Mouse (Mus musculus): ENCODE data around the gene Prtg. TPM values are rescaled to one million over a fixed set of nuclear protein-coding genes. Genes with fewer than 3 reads are reported as not detected.

Prtg gene
- polyA plus RNA-seq, 1 experiment from 2014 or later = 5.4 TPM

DNA sequence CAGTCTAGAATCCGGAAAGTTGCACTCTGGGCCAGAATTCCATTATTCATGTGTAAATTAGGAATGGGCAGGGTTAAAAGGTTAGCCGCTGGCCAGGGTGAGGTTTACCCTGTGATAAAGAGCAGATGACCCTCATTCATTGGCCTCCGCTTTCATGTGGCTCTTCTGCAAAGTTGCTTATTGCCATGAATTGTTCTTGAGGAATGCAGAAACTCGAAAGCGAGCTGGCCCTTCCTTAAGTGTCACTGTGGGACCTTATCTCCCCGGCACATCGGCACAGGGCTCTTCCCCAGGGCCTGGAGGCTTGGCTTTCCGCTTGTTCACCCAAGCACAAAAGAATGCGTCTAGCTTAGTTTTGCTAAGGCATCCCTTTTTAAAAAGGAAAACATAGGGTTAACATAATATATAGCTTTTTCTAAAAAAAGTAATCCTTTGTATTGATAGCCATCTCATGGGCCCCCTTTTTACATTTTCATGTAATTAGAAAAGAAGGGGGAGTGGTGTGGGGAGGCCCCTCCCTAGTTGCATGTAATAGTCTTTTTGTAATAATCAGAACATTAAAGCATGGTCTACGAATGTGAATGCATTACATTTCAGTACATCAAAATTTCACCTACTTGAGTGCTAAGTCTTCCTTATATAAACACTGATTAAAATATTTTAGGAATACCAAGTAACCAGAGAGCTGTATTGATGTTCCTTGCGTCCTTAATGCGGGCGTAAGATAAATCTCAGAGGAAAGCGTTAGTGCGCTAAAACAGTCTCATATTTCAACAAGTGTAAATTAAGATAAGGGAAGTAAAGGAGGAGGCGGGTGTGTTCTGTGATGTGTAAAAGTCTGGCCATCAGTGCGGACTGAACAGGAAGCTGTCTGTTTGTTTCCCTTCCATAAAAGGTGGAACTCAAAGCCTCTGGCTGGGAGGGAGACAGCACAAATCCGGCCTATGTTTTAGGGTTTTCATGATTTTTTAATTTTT is 6.2 kb downstream of the Prtg start:
- no peaks in the 10 kb centered on the region for H3K27me3 ChIP-seq (ENCODE audit: control insufficient read depth, insufficient read depth, low read length)
- peak overlapping the region; percentile 28; the same call in 1 of the 2 replicates for H3K4me2 ChIP-seq (replicated peaks; ENCODE audit: low read depth, low read length)
- no peaks in the 10 kb centered on the region for H3K9me3 ChIP-seq (ENCODE audit: control insufficient read depth, low read length)
- H3K9ac ChIP-seq (ENCODE audit: low read depth, low read length) = no peak overlapping the region
- ATAC-seq (ENCODE audit: low FRiP score) (peak; percentile 43; the same call in 1 of the 2 replicates), DNase-seq (ENCODE audit: low spot score) (peak; percentile 64)
- H3K4me3 ChIP-seq (ENCODE audit: low read depth, low read length) = no peak overlapping the region
- no peaks in the 10 kb centered on the region for H3K36me3 ChIP-seq (ENCODE audit: control insufficient read depth, insufficient read depth, low read length)
- H3K4me1 ChIP-seq (replicated peaks; ENCODE audit: control insufficient read depth, insufficient read depth, low read length) = peaks cover 6% of the 10 kb centered on the region; the same call in 1 of the 2 replicates
- 10% methylated on average over 18 of the region's 18 CpGs for WGBS
- peak overlapping the region; percentile 12; the same call in 1 of the 2 replicates for H3K27ac ChIP-seq (ENCODE audit: low read depth, low read length)

DNA sequence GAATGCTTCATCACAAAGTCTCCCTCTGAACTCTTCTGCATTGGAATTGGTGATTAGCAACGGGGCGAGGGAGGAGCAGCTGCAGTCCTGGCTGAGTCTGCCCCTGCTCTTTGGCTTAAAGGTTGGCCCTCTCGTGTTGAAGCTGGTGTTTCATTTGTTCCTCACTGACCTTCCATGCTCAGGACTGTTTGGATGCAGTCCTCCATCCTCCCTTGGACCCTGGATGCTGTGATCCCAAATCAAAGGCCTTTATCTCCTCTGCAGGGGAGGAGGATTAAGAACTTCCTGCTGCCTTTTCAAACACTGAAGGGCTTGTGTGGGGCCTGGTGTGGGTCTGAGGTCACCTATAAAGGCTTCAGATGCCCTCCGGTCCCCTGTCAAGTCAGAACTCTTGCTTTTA is 18.8 kb downstream of the Prtg start:
- ATAC-seq (ENCODE audit: low FRiP score) (no peak), DNase-seq (ENCODE audit: low spot score) (peak; percentile 31)
- H3K4me3 ChIP-seq (ENCODE audit: low read depth, low read length) = no peak overlapping the region
- no peaks in the 10 kb centered on the region for H3K9me3 ChIP-seq (ENCODE audit: control insufficient read depth, low read length)
- peaks cover 10% of the 10 kb centered on the region for H3K4me1 ChIP-seq (replicated peaks; ENCODE audit: control insufficient read depth, insufficient read depth, low read length)
- no peak overlapping the region for H3K9ac ChIP-seq (ENCODE audit: low read depth, low read length)
- H3K27me3 ChIP-seq (ENCODE audit: control insufficient read depth, insufficient read depth, low read length) = no peaks in the 10 kb centered on the region
- no peak overlapping the region for H3K4me2 ChIP-seq (replicated peaks; ENCODE audit: low read depth, low read length)
- 8% methylated on average over 4 of the region's 4 CpGs for WGBS
- H3K36me3 ChIP-seq (ENCODE audit: control insufficient read depth, insufficient read depth, low read length) = no peaks in the 10 kb centered on the region
- peak overlapping the region; percentile 58; the same call in 1 of the 2 replicates for H3K27ac ChIP-seq (ENCODE audit: low read depth, low read length)

DNA sequence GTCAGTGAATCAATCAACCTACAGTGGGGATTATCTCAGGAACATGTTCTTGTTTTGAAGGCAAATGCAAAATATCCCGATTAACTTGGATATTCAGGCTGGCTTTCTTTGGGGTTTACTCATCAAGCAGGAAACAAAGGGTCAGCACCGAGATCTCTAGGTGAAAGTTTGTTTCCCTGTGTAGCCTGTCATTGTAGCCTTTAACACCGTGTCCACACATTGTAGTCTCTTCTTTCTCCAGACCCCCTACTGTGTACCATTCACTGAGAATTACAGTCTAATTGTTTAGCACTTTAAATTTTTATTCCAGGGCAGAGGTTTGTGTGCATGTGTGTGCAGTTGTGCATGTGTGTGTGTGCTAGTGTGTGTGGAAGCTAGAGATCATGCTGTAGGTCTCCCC is 19.3 kb downstream of the Prtg start:
- no peaks in the 10 kb centered on the region for H3K36me3 ChIP-seq (ENCODE audit: control insufficient read depth, insufficient read depth, low read length)
- H3K9ac ChIP-seq (ENCODE audit: low read depth, low read length) = no peak overlapping the region
- DNase-seq (ENCODE audit: low spot score) (no peak), ATAC-seq (ENCODE audit: low FRiP score) (no peak)
- peaks cover 10% of the 10 kb centered on the region for H3K4me1 ChIP-seq (replicated peaks; ENCODE audit: control insufficient read depth, insufficient read depth, low read length)
- H3K27me3 ChIP-seq (ENCODE audit: control insufficient read depth, insufficient read depth, low read length) = no peaks in the 10 kb centered on the region
- peak overlapping the region; percentile 21; the same call in 1 of the 2 replicates for H3K27ac ChIP-seq (ENCODE audit: low read depth, low read length)
- H3K4me3 ChIP-seq (ENCODE audit: low read depth, low read length) = no peak overlapping the region
- no peak overlapping the region for H3K4me2 ChIP-seq (replicated peaks; ENCODE audit: low read depth, low read length)
- 7% methylated on average over 3 of the region's 3 CpGs for WGBS
- no peaks in the 10 kb centered on the region for H3K9me3 ChIP-seq (ENCODE audit: control insufficient read depth, low read length)

DNA sequence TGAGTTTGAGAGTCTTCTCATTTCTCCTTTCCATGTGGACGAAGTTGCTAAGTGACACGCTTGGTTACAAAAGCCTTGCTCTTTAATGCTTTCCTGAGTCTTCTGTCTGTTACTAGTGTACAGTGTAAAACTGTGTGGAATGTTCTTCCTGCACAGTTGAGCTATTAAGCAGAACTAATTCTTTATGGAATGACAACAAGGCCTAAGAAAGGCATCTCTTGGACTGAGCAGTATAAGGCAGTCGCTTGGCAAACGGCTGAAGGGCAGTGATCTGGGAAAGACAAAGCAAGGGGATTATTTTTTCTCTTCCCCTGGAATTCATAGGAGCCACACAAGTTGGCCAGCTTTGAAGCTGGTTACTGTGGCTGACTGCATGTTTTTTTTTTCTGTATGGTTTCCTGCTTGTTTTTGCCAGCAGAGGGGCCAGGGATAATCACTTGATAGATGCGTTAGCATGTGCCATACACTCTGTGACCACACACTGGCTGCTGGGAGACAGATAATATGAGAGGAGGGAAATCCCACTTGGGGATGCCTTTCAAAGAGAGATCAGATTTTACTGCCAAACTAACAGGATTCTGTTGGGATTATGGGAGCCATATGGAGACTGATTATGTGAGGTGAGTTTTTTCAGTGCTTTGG is 22.1 kb downstream of the Prtg start:
- H3K4me1 ChIP-seq (replicated peaks; ENCODE audit: control insufficient read depth, insufficient read depth, low read length) = peaks cover 10% of the 10 kb centered on the region
- H3K36me3 ChIP-seq (ENCODE audit: control insufficient read depth, insufficient read depth, low read length) = no peaks in the 10 kb centered on the region
- WGBS = 49% methylated on average over 5 of the region's 5 CpGs
- peak overlapping the region; percentile 40; the same call in 1 of the 2 replicates for H3K27ac ChIP-seq (ENCODE audit: low read depth, low read length)
- H3K9ac ChIP-seq (ENCODE audit: low read depth, low read length) = no peak overlapping the region
- ATAC-seq (ENCODE audit: low FRiP score) (no peak), DNase-seq (ENCODE audit: low spot score) (no peak)
- H3K4me2 ChIP-seq (replicated peaks; ENCODE audit: low read depth, low read length) = no peak overlapping the region
- no peak overlapping the region for H3K4me3 ChIP-seq (ENCODE audit: low read depth, low read length)
- no peaks in the 10 kb centered on the region for H3K9me3 ChIP-seq (ENCODE audit: control insufficient read depth, low read length)
- no peaks in the 10 kb centered on the region for H3K27me3 ChIP-seq (ENCODE audit: control insufficient read depth, insufficient read depth, low read length)

DNA sequence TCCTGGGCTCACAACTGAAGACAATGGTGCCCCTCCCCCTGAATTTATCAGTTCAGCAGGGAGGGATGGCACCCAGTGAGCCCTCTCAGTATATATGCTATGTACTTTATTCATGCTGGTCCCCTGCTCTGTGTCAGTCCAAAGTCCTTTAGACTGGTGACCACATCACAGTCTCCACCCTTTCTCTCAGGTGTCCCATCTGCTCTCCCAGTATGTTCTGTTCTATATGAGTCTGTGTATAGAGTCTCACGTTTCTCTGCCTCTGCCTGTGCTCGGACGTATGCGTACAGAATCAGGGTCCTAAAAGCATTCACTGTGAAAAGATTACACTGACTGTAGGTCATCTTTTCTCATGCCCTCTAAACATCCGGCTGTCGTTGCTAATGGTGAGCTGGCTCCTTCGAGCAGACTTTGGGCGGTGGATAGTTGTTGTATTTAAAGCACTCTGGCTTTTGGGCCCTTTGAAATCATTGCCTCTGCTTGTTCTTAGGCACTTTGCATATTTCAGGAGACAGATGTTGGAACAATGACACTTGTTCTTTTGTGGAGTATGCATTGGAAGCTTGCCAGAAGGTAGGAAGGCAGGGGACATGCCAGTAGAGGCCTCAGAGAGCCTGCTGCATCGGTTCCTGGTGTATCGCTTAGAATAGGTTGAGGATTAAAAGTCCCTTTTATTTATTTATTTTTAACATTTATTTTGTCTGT is 27.5 kb downstream of the Prtg start:
- Histone ChIP-seq H3K27me3 (ENCODE audit: control insufficient read depth, insufficient read depth, low read length) (no peaks in the 10 kb centered on the region), H3K9ac (ENCODE audit: low read depth, low read length) (no peak overlapping the region), H3K4me1 (replicated peaks; ENCODE audit: control insufficient read depth, insufficient read depth, low read length) (peaks cover 5% of the 10 kb centered on the region), H3K4me2 (replicated peaks; ENCODE audit: low read depth, low read length) (no peak overlapping the region), H3K9me3 (ENCODE audit: control insufficient read depth, low read length) (no peaks in the 10 kb centered on the region), H3K27ac (ENCODE audit: low read depth, low read length) (peak overlapping the region; percentile 74), H3K36me3 (ENCODE audit: control insufficient read depth, insufficient read depth, low read length) (no peaks in the 10 kb centered on the region), H3K4me3 (ENCODE audit: low read depth, low read length) (no peak overlapping the region)
- 22% methylated on average over 10 of the region's 10 CpGs for WGBS
- ATAC-seq (ENCODE audit: low FRiP score) (peak; percentile 73), DNase-seq (ENCODE audit: low spot score) (peak; percentile 62)

DNA sequence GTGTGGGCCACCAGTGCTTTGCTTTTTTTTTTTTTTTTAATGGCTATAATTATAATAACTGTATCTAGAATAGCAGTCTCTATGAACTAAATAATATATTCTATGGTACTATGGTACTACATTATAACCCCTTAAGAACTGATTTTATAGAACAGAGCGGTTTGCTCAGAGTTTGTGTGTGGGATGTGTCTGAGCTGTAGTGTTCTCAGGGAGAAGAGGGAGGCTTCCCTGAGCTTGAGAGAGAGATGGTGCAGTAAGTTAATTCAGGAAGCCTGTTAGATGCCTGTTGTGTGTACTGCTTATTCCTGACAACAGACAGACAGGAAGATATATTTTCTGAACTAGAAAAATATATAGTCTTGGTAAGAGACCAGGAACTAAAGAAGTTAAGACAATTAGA is 28.3 kb downstream of the Prtg start:
- Histone ChIP-seq H3K9ac (ENCODE audit: low read depth, low read length) (no peak overlapping the region), H3K4me1 (replicated peaks; ENCODE audit: control insufficient read depth, insufficient read depth, low read length) (peaks cover 5% of the 10 kb centered on the region), H3K9me3 (ENCODE audit: control insufficient read depth, low read length) (no peaks in the 10 kb centered on the region), H3K4me3 (ENCODE audit: low read depth, low read length) (no peak overlapping the region), H3K36me3 (ENCODE audit: control insufficient read depth, insufficient read depth, low read length) (no peaks in the 10 kb centered on the region), H3K27me3 (ENCODE audit: control insufficient read depth, insufficient read depth, low read length) (no peaks in the 10 kb centered on the region), H3K27ac (ENCODE audit: low read depth, low read length) (no peak overlapping the region), H3K4me2 (replicated peaks; ENCODE audit: low read depth, low read length) (no peak overlapping the region)
- DNase-seq (ENCODE audit: low spot score) (no peak), ATAC-seq (ENCODE audit: low FRiP score) (no peak)
- 86% methylated on average over 1 of the region's 1 CpGs for WGBS

DNA sequence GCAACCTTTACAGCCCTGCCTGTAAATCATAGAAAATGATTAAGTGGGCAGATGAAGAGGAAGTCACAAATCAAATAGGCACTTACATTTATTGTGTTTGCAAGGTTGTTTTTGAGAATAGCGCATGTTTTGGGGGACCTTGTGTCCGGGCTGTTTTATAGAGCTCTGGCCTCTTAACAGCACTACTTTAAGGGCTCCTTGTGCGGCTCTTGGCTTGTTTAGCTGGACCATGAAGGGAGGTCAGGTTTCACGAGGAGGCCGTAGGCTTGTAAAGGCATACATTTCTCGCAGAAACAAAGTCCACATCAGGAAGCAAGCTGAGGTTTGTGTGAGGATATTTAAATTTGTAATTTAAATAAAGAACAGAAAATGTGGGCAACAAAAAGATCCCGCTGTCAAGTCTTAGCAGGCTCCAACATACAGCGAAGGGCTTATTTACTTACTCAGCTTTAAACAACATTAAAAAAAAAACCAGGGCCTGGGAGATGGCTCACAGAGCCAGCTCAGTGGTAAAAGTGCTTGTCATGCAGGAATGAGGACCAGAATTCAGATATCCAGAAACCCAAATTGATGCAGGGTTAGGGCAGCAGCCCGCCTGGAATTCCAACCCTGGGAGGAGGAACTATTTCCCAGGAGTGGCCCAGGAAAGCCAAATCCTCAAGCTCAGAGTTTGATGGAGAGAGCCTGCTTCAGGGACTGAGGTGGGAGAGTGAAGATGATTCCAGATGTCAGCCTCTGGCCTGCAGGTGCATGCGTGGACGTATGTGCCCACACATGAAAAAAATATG is 30.2 kb downstream of the Prtg start:
- Histone ChIP-seq H3K4me1 (replicated peaks; ENCODE audit: control insufficient read depth, insufficient read depth, low read length) (peaks cover 5% of the 10 kb centered on the region), H3K4me2 (replicated peaks; ENCODE audit: low read depth, low read length) (no peak overlapping the region), H3K36me3 (ENCODE audit: control insufficient read depth, insufficient read depth, low read length) (no peaks in the 10 kb centered on the region), H3K4me3 (ENCODE audit: low read depth, low read length) (no peak overlapping the region), H3K9ac (ENCODE audit: low read depth, low read length) (no peak overlapping the region), H3K27ac (ENCODE audit: low read depth, low read length) (no peak overlapping the region), H3K27me3 (ENCODE audit: control insufficient read depth, insufficient read depth, low read length) (no peaks in the 10 kb centered on the region), H3K9me3 (ENCODE audit: control insufficient read depth, low read length) (no peaks in the 10 kb centered on the region)
- WGBS = 63% methylated on average over 11 of the region's 11 CpGs
- no peak for ATAC-seq (ENCODE audit: low FRiP score)
- no peak for DNase-seq (ENCODE audit: low spot score)

DNA sequence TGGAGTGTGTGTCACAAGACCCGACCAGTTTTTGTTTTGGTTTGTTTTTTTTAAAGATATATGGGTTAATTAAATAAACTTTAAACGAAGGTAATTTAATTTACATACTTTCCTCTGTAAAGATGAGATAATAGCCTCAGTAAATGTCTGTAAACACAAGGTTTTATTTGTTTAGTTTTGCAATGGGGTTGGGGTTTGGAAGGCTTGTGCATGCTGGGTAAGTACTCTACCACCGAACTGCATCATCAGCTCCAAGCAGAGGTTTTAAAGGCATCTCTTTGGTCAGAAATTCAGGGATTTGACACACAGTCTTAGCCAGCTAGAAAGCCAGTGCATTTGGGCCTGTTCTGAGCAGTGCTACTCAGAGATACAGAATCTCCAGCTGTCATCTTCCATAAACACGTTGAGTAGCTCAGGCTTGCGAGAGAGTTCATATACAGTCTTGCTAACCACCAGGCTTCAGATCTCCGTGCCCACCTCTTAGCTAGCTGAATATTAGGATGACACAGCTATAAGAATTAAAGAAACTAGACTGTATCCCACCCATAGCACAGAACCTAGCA is 31.0 kb downstream of the Prtg start:
- Histone ChIP-seq H3K4me2 (replicated peaks; ENCODE audit: low read depth, low read length) (no peak overlapping the region), H3K4me3 (ENCODE audit: low read depth, low read length) (no peak overlapping the region), H3K36me3 (ENCODE audit: control insufficient read depth, insufficient read depth, low read length) (no peaks in the 10 kb centered on the region), H3K9me3 (ENCODE audit: control insufficient read depth, low read length) (no peaks in the 10 kb centered on the region), H3K27ac (ENCODE audit: low read depth, low read length) (no peak overlapping the region), H3K27me3 (ENCODE audit: control insufficient read depth, insufficient read depth, low read length) (no peaks in the 10 kb centered on the region), H3K9ac (ENCODE audit: low read depth, low read length) (no peak overlapping the region), H3K4me1 (replicated peaks; ENCODE audit: control insufficient read depth, insufficient read depth, low read length) (peaks cover 5% of the 10 kb centered on the region)
- ATAC-seq (ENCODE audit: low FRiP score) (no peak), DNase-seq (ENCODE audit: low spot score) (no peak)
- WGBS = 90% methylated on average over 6 of the region's 6 CpGs

Data from hindbrain, embryonic 11.5 days (tissue).